Mouse (Mus musculus): ENCODE measurements at regions not wholly inside any gene's neighbourhood (a gene's known extent, or its start where the extent isn't known, plus 50 kb on each side); places are given as distances from the start of the nearest gene placed in this dataset.

DNA sequence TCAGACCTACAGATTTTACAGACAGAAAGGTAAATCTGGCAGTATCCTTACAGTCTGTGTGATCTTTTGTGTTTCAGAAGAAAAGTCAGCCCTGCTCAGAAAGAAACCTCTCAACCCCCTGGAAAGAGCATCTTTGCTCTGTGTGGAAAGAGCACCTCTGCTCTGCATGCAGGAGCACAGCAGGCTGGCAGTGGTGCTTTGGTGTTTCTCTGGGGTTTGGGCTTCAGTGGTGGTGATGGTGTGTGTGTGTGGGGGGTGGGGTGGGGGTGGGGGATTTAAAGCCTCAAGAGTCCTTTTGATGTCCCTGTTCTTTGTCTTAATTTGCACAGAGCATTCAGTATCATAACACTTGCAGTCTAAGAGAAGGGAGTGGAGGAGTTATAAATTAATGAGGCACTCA, 308.2 kb upstream of the C9orf72 start:
- TF ChIP-seq CTCF (IDR thresholded peaks at IDR 0.05) (no peak), EP300 (IDR thresholded peaks at IDR 0.05) (no peak)

Measured in lung, postnatal 0 days (tissue).